Mouse (Mus musculus) stomach, postnatal 0 days (tissue): ENCODE data around the gene Filip1. TPM values are rescaled to one million over a fixed set of nuclear protein-coding genes. Genes with fewer than 3 reads are reported as not detected.
A peak's percentile ranks its signal among the peaks of the same experiment; 100 is the strongest.

ENCODE experiments used
- ATAC-seq: fragments of 200-750 bp; cut with Nextera tagmentation; 2 replicates; pipeline ENCODE4 v1.8.0; 2017; ENCODE audit not compliant: low FRiP score, low TSS enrichment
- DNase-seq: peaks from one replicate; pipeline ENCODE4 v3.0.0-alpha.2; 2016; ENCODE audit warnings: low spot score
- H3K27ac ChIP-seq: fragments of 300-500 bp; sonication (generic); replicated peaks from 2 replicates; pipeline ENCODE4 v1.5.1; 2014; ENCODE audit warnings: mild to moderate bottlenecking, control low read depth
- H3K27me3 ChIP-seq: fragments of 300-500 bp; sonication (generic); 2 replicates; pipeline ENCODE4 v1.6.1; 2014; ENCODE audit warnings: low read length; ENCODE audit not compliant: control insufficient read depth, insufficient read depth
- H3K36me3 ChIP-seq: fragments of 300-500 bp; sonication (generic); 2 replicates; pipeline ENCODE4 v1.6.1; 2014; ENCODE audit warnings: low read length, mixed read lengths; ENCODE audit not compliant: control insufficient read depth, insufficient read depth
- H3K4me1 ChIP-seq: fragments of 300-500 bp; sonication (generic); replicated peaks from 2 replicates; pipeline ENCODE4 v1.6.1; 2014; ENCODE audit warnings: antibody characterized with exemption; ENCODE audit not compliant: control insufficient read depth, insufficient read depth
- H3K4me2 ChIP-seq: fragments of 300-500 bp; sonication (generic); replicated peaks from 2 replicates; pipeline ENCODE4 v1.6.1; 2014; ENCODE audit warnings: low read depth, mild to moderate bottlenecking, control low read depth, moderate library complexity
- H3K4me3 ChIP-seq: fragments of 300-500 bp; sonication (generic); 2 replicates; pipeline ENCODE4 v1.5.1; 2014; ENCODE audit warnings: low read depth, low read length, control low read depth
- H3K9ac ChIP-seq: fragments of 300-500 bp; sonication (generic); 2 replicates; pipeline ENCODE4 v1.6.1; 2014; ENCODE audit warnings: mild to moderate bottlenecking, low read length, control low read depth, mixed read lengths
- H3K9me3 ChIP-seq: fragments of 300-500 bp; sonication (generic); 2 replicates; pipeline ENCODE4 v1.6.1; 2016; ENCODE audit warnings: low read length; ENCODE audit not compliant: control insufficient read depth
- CTCF ChIP-seq: IDR thresholded peaks from 2 replicates; pipeline ENCODE4 v1.5.1; 2016; ENCODE audit warnings: antibody characterized with exemption, low read depth, mild to moderate bottlenecking, moderate library complexity
- EP300 ChIP-seq: optimal IDR thresholded peaks from 2 replicates; pipeline ENCODE3; 2016; ENCODE audit warnings: antibody characterized with exemption
- WGBS: fragments of 180-500 bp; shearing (Covaris S2); extraction: QIAGEN DNeasy Blood & Tissue Kit; methylation state at CpG from one replicate; pipeline ENCODE4 v1.1.7; 2014; 5-methylcytosine and 5-hydroxymethylcytosine counted together
- polyA plus RNA-seq: library from polyadenylated mRNA; unstranded; fragments of >200 nt; fragmentation: Nextera tagmentation; extraction: Ambion mirVana; gene quantifications from 2 replicates; pipeline ENCODE4 v1.2.1, GENCODE M21; 2015

The Filip1 gene
- polyA plus RNA-seq, 1 experiment from 2014 or later = 9.6 TPM

- Histone ChIP-seq H3K9ac (no peak overlapping the region), H3K9me3 (no peaks in the 10 kb centered on the region), H3K27ac (no peak overlapping the region), H3K4me1 (peaks cover 4% of the 10 kb centered on the region; the same call in 1 of the 2 replicates), H3K27me3 (no peaks in the 10 kb centered on the region), H3K4me2 (no peak overlapping the region), H3K36me3 (no peaks in the 10 kb centered on the region), H3K4me3 (no peak overlapping the region)
- TF ChIP-seq CTCF = no peak
- ATAC-seq = no peak
- no peak for DNase-seq
- 69% methylated on average over 5 of the region's 5 CpGs for WGBS
Measured at GRCm38 (mm10) chr9:79965003-79965402, 47.6 kb downstream of the Filip1 start.

GRCm38 (mm10) chr9:79961630-79962285 is 50.9 kb downstream of the Filip1 start:
- Histone ChIP-seq H3K9ac (no peak overlapping the region), H3K36me3 (no peaks in the 10 kb centered on the region), H3K4me2 (peak overlapping the region; percentile 14; the same call in 1 of the 2 replicates), H3K9me3 (no peaks in the 10 kb centered on the region), H3K4me3 (no peak overlapping the region), H3K4me1 (no peaks in the 10 kb centered on the region; the same call in 1 of the 2 replicates), H3K27me3 (no peaks in the 10 kb centered on the region), H3K27ac (peak overlapping the region; percentile 49; the same call in 1 of the 2 replicates)
- DNase-seq (peak; percentile 26), ATAC-seq (peak; percentile 71; the same call in 1 of the 2 replicates)
- WGBS = 51% methylated on average over 16 of the region's 16 CpGs
- TF ChIP-seq CTCF (no peak), EP300 (no peak)

- no peak for TF ChIP-seq CTCF
- TF ChIP-seq EP300 = no peak
- ATAC-seq (no peak), DNase-seq (no peak)
- WGBS = 82% methylated on average over 6 of the region's 6 CpGs
- H3K9me3 ChIP-seq = no peaks in the 10 kb centered on the region
- H3K4me2 ChIP-seq = no peak overlapping the region
- no peak overlapping the region for H3K4me3 ChIP-seq
- H3K27ac ChIP-seq = no peak overlapping the region
- H3K36me3 ChIP-seq = no peaks in the 10 kb centered on the region
- H3K27me3 ChIP-seq = no peaks in the 10 kb centered on the region
- H3K9ac ChIP-seq = no peak overlapping the region
- H3K4me1 ChIP-seq = no peaks in the 10 kb centered on the region; the same call in 1 of the 2 replicates
Measured at GRCm38 (mm10) chr9:79960453-79960852, 52.2 kb downstream of the Filip1 start.

GRCm38 (mm10) chr9:79958395-79958794 is 54.3 kb downstream of the Filip1 start:
- H3K9me3 ChIP-seq = no peaks in the 10 kb centered on the region
- TF ChIP-seq EP300 (no peak), CTCF (no peak)
- no peaks in the 10 kb centered on the region for H3K27me3 ChIP-seq
- H3K36me3 ChIP-seq = no peaks in the 10 kb centered on the region
- 65% methylated on average over 3 of the region's 3 CpGs for WGBS
- H3K4me1 ChIP-seq = no peaks in the 10 kb centered on the region; the same call in 1 of the 2 replicates
- no peak overlapping the region for H3K4me3 ChIP-seq
- ATAC-seq (no peak), DNase-seq (no peak)
- H3K9ac ChIP-seq = no peak overlapping the region
- no peak overlapping the region for H3K27ac ChIP-seq
- H3K4me2 ChIP-seq = no peak overlapping the region

- TF ChIP-seq CTCF (no peak), EP300 (no peak)
- no peaks in the 10 kb centered on the region for H3K9me3 ChIP-seq
- DNase-seq (no peak), ATAC-seq (no peak)
- no peak overlapping the region for H3K27ac ChIP-seq
- 41% methylated on average over 5 of the region's 5 CpGs for whole genome bisulfite sequencing
- no peaks in the 10 kb centered on the region for H3K27me3 ChIP-seq
- no peak overlapping the region for H3K9ac ChIP-seq
- no peaks in the 10 kb centered on the region for H3K36me3 ChIP-seq
- no peak overlapping the region for H3K4me2 ChIP-seq
- H3K4me1 ChIP-seq = no peaks in the 10 kb centered on the region
- H3K4me3 ChIP-seq = no peak overlapping the region
Measured at GRCm38 (mm10) chr9:79954944-79955343, 57.7 kb downstream of the Filip1 start.

GRCm38 (mm10) chr9:79951984-79952383 is 60.7 kb downstream of the Filip1 start:
- Histone ChIP-seq H3K27ac (peak overlapping the region; percentile 42; the same call in 1 of the 2 replicates), H3K9me3 (no peaks in the 10 kb centered on the region), H3K4me3 (no peak overlapping the region), H3K9ac (no peak overlapping the region), H3K36me3 (no peaks in the 10 kb centered on the region), H3K27me3 (no peaks in the 10 kb centered on the region), H3K4me1 (no peaks in the 10 kb centered on the region), H3K4me2 (no peak overlapping the region)
- DNase-seq (peak; percentile 13), ATAC-seq (no peak)
- WGBS = 68% methylated on average over 8 of the region's 8 CpGs
- TF ChIP-seq EP300 = no peak
- no peak for TF ChIP-seq CTCF
